Mouse (Mus musculus) monocyte, adult 5-6 weeks (primary cell): ENCODE data around the gene Arl14ep. TPM values are rescaled to one million over a fixed set of nuclear protein-coding genes. Genes with fewer than 3 reads are reported as not detected.

Source experiments
- ATAC-seq: fragments of 153-309, 156-312 bp; replicated peaks from 2 replicates; pipeline ENCODE4 v1.8.0; 2017; ENCODE audit warnings: mild to moderate bottlenecking; ENCODE audit not compliant: low TSS enrichment, insufficient number of reproducible peaks, severe bottlenecking, poor library complexity, low FRiP score
- total RNA-seq: library from RNA; stranded (forward); fragments of 200-1000, 200-491, 200-594 nt; gene quantifications from 3 replicates; pipeline ENCODE4 v1.2.3, GENCODE M21; 2017

Gene Arl14ep
- total RNA-seq, 1 experiment from 2014 or later = 25.8 TPM

DNA sequence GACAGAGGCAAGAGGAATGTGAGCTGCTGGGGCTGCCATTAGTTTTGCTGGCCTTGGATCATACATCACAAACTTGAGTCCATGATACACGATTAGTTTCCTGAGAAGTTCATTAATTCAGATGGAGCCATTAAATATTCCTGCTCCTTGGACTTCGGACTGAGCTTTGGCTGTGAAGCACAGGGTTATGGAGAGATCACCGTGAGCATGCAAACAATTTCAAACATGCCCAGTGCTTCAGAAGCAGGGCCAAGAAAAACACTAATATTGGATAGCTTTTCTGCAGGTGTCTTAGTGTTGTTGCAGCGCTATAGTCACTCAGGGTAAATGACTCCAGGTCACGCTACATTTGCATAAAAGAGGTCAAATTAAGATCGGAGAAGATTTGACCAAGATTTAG is 15.3 kb downstream of the Arl14ep start:
- ATAC-seq = no peak

DNA sequence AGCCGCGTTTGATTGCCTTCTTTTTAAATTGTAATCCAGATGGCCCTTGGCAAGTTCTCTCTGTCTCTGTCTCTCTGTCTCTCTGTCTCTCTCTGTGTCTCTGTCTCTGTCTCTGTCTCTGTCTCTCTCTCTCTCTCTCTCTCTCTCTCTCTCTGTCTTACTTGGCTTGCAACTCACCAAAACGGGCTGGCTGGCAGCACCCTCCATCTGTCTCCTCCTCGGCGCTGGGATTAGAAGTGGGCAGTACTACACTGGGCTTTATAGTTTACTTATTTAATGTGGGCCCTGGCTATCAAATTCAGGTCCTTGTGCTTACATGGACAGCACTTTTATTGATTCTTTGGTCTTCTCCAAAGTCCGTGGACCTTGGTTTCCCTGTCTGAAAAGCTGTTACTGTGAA is 18.1 kb downstream of the Arl14ep start:
- no peak for ATAC-seq

DNA sequence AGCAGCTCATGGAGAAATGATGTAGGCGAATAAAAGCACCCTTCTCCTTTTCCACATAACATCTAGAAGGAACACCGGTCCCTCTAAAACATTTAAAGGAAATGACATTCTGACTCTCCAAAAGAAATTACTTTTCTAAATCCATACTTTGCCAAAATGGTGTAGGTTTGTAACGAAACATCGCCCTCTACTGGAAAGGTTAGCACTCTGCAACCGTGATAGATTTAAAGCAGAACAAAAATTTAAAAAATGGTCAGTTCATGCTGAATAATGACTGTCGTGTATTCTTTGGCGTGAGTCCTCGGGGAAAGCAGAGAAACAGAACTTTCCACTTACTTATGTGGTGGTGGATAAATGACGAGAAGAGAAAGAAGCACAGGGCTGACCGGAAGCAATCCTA is 18.6 kb downstream of the Arl14ep start:
- ATAC-seq = no peak

DNA sequence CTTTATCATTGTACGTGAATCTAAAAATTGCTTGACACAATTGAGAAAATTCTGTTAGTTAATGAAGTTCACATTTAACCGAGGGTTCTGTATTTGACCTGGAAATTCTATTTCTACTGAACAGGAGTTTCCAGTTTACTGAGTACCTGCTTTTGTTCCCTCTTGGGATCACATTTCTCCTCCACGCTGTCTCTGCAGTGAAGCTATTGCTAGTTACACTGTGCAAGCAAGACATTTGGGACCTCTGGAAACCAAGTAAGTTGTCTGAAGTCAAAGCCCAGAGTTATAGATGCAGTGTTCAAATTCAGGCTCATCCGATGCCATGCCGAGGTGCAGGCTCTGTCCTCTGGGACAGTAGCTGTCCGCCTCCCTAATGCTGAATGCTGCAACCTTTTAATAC is 19.2 kb downstream of the Arl14ep start:
- no peak for ATAC-seq

DNA sequence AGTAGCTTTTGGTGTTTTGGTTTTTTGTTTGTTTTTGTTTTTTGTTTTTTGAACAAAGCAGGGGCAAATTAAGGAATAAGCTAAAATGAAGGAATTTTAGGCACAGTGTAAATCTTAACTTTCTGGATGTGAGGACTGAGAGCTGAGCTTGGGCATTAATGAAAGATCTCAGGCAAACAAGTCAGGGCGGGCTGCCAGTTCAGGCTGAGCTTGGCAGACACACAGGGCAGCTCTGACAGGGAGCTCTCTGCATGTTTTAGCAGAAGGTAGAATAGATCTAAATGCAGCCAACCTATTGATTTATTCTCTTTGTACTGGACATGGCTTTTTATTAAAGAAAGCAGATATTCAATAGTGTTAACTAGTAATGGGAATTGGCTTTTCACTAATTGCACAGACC is 31.8 kb downstream of the Arl14ep start:
- no peak for ATAC-seq

DNA sequence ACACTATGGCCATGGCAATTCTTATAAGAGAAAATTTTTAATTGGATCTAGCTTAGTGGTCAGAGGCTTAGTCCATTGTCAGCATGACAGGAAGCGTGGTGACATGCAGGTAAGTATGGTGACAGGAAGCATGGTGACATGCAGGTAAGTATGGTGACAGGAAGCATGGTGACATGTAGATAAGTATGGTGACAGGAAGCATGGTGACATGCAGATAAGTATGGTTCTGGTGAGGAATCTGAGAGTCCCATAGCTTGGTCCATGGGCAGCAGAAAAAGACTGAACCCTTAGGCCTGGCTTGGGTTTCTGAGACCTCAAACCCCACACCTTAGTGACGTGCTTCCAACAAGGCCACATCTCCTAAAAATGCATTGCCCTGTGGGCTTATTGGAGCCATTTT is 38.5 kb downstream of the Arl14ep start:
- ATAC-seq = no peak

DNA sequence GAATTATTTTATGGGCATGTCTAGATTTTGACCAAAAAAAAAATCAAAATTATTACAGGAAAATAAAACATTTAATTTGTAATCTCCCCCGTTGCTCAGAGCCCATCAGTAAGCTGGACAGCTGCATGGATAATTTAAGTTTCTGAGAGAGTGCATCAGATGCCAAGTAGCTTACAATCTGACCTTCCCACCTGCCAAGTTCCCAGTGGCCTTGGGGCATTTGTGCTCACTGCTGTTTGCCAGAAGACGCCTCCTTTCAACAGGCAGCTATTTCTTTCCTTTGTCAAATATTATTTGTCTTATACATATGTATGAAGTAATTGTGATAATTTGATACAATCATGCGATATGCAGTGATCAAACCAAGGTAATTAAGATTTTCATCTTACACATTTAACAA is 44.3 kb downstream of the Arl14ep start:
- ATAC-seq = no peak

Other genes starting within 250 kb of the Arl14ep start
- gene Fshb, start 85.2 kb upstream of the Arl14ep start, total RNA-seq = not detected in 3 replicates